Mouse (Mus musculus) spleen, adult 18-20 months (tissue): Measurements from ENCODE around the gene Ccdc158.

Experiments used
- DNase-seq, 2 experiments: peaks; one replicate each; pipeline ENCODE4 v3.0.0; 2022; ENCODE audit warnings: mixed read lengths in 2 of 2

Gene Ccdc158

DNA sequence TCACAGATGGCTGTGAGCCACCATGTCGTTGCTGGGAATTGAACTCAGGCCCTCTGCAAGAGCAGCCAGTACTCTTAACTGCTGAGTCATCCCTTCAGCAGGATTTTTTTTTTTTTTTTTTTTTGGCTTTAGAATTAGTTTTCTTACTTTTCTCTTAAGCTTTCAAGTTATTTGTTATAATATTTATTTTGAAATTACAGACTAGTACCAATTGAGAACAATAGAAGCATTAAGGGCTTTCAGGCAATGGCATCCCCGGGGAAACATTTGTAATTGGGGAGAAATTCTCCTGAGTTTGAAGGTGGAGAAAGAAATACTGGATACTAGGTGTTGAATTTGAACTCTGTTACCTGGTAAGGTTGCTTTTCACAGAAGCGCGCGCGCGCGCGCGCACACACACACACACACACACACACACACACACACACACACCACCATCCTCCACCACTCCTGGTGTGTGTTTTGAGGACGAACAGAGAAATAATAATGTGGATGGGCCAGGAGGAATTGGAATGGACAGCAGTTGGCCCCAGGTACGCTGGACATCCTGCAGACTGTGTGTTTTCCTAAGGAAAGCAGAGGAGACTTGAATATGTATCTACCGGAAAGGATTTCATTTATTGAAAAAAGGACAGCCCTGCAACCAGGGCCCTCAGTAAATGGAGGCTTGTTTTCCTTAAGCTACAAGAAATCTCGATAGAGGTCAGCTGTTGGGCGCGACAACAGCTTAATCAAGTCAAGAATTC is 9.8 kb upstream of the Ccdc158 start:
- no peak for DNase-seq

DNA sequence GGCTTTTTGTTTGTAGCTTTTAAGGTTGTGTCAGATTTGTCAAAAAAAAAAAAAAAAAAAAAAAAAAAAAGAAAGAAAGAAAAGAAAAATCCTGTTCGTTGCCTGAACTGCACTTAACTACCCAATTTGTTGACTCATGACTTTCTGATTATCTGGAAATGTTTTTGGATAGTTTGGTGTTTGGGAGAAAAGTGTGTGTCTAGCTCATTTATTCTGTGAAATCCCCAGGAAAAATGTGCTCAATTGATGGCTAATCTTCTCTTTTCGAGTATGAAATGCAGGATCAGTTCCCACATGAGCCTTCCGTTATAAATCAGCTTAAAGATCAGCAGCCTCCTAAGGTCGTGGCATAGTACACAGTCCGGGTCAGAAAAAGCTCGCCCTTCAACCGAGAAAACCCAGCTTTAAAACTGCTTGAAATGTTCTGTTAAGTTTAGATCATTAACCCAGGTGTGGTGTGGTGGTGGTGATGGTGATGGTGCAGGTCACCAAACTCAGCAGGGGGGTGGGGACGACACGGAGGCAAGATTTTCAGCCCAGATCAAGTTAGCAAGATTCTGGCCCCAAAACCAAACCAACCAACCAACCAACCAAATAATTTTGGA is 8.9 kb upstream of the Ccdc158 start:
- no peak for DNase-seq

DNA sequence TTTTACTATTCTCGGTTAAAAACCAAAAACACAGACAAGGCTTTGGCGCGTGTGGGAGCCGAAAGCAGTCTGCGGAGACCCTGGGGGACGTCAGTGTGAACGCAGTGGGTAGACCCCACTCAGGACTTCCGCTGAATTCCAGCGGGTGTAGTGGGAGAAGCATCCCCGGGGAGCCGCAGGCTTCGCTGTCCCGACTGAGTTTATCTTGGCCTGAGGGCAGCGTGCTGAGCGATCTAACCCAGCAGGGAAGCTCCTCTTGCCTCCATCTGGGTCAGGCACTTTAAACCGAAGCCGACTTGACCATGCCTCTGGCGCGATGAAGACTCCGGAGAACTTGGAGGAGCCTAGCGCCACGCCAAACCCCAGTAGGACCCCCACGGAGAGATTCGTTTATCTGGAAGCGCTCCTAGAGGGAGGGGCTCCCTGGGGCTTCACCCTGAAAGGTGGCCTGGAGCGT is 8.3 kb upstream of the Ccdc158 start, which contains the start of gene Shroom3:
Gene Shroom3 (plus strand): TSS at position 85 of the 457 bp plus-strand sequence.
- DNase-seq = no peak

DNA sequence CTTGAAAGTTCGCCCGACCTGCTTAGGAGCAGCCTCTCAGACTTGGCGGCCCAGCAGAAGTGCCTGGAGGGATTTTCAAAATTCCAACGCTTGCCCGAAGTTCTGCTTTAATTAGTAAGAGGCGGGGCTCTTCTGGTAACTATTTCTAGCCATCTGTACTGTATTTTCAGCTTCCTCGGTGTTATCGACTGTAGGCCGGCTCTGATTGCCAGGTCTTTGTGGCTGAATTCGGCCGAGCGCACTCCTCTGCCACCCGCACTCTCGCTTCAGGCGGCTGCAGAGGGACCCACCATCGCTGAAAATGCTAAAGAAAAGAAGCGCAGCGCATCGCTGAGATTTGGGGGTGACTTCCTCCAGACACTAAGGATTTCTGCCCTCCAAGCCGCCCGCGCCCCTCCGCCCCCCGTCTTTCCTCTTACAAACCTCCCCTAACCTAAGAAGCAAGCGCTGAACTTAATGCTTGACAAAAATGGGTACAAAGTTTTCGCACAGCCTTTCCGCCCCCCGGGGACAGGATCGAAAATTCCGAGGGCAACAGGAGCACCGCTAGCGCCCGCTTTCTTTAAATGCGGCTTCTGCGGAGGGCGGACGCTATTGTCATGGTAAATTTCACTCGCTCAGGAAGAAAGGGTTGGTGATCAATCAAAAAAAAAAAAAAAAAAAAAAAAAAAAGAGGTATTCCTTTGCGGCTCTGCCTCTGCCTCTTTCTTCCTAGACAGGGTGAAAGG is 7.7 kb upstream of the Ccdc158 start:
- DNase-seq = no peak

DNA sequence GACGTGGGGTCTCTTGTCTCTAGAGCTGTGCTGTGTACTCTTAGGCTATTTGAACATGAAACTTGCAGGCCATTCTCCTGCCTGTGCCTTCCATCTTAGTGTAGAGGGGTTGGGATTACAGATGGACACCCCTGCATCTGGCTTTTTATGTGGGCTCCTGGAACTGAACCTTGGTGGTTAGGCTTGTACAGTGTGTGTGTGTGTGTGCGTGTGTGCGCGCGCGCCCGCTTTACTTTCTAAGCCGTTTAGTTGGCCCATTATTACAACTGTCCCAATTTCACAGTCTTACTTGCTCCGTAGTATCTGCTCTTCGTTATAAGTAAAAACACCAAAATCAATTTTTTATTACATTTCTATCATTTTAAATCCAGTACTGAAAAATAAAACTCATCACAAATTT is 6.8 kb upstream of the Ccdc158 start:
- DNase-seq = no peak

DNA sequence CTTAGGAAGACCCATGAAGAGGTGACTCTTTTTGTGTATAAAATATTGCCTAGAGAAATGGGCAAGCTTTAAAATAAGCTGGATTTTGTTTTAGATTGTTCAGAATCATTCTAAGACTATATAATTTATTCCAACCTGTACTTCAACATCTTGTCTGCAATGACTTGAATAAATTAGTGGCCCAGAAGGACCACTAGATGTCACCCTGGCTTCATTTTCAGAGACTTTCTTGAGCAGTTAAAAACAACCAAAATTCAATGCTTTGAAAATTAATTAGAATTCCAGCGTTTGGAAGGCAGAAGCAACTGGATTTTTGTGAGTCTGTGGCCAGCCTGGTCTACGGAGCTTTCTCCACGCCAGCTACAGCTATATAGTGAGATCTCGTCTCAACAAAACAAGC is 4.4 kb upstream of the Ccdc158 start:
- DNase-seq = no peak

DNA sequence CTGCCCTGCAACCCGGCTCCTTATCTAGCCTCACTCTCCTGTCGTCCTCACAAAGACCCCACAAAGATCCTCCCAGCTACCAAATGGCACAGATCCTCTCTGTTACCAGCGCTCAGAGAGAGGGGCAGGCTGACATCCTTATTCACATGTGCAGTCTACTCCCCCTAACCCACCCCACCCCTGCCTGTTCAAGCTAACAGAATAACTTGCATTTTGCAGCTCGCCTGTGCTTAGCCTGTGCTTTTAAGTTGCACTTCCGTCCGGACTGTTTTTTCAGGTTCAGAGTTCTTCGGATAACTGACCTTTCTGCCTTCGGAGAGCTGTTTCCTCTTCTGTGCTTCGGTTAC is 476 bp upstream of the Ccdc158 start:
- DNase-seq = no peak

DNA sequence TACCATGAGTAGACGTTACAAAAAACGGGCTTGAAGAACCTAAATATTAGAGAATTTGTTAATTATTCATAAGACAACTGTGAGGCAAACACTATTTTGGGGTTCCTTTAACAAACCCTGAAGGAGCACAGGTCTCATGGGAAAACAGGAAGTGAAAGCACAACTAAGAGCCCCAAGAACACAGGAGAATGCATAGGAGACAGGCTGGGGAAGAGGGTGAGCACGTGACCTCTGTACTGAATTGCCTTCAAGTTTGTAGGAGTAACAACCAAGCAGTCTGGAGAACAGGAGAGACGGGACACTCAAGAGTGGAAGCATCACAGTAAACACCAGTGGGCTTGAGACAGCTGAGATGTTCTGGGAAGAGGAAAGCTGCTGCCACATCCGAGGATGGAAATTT is 8.2 kb downstream of the Ccdc158 start:
- no peak for DNase-seq

DNA sequence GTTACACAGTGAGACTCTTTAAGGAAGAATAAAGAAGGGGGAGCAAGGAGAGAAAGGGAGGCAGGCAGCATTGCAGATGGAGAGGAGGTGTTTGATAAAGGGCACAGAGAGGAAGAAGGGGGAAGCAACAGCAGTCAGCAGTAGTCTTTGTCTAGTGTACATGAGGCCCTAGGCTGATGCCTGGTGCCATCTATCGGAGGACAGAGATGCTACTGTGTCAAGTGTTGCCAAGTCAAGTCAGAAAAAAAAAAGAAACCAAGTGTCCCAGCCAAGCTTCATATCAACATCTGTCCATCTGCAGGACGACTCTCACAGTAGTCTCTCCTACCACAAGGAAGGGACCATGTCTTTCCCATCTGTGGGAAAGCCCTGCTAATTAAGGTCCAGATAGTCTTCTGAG is 10.8 kb downstream of the Ccdc158 start:
- no peak for DNase-seq

DNA sequence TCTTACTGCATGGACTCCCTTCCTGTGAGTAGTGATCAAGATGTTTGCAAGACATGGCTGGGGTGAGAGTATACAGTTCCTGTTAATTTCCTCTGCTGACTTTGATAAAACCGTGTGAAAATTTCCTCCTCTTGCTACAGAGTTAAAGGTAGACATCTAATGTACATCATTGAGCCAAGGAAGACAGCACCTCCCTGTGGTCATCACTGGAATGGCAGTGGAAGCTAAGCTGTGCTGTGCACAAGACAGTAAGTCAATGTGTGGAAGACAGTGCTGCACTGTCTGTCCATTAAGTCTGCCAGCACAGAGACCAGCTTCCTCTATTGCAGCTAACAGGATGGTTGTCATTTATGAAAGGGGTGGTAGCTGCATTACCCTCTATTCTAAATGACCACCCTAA is 18.8 kb downstream of the Ccdc158 start:
- peak; percentile 47 to 71 for DNase-seq

DNA sequence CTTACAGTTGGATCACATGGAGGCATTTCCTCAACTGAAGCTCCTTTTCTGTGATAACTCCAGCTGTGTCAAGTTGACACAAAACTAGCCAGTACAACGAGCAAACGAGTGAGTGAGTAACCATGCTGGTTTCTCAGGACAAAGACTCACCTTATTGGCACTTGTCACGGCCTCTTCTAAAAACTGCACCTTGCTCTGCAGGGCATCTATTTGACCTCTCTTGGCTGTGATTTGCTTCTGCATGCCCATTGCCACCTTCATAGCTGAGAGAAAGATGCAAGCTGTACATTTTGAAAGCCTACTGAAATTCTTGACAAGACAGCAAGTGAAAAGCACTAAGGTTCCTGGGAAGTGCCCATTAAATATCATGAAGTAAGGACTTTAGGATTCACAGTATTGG is 34.2 kb downstream of the Ccdc158 start:
- no peak for DNase-seq

DNA sequence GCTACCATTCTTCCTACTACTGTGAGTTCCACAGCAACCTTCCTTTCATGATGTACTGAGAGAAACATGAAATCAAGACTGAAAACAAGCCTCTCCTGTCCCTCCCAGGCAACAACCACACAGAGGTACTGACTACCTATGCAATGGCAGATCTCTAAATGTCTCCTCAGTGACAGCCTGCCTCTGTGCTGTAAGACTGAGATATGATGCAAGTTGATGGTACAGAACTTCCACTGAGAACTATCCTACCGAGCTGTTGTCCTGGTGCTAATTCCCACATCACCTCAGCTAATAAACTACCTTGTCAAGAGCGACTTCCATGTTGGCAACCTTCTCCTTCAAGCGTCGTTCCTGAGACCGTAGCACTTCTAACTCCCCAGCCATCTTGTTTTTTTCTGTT is 39.2 kb downstream of the Ccdc158 start:
- DNase-seq = no peak

DNA sequence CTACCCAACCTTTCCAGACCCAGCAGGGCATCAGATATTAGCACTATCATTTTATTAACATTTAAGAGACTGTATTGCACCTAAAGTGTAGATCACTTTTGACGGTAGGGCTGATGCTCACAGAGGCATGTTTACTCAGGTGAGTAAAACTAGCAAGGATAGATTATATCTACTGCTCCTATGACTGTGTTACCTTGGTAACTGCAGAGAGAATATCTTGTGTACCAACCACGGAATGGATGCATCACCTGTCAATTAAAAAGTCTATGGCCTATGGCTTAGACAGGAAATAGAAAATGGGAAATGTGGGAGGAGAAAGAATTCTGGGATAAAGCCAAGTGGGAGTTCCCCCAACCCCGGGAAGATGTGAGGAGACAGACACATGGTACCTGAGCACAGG is 40.2 kb downstream of the Ccdc158 start:
- no peak for DNase-seq

DNA sequence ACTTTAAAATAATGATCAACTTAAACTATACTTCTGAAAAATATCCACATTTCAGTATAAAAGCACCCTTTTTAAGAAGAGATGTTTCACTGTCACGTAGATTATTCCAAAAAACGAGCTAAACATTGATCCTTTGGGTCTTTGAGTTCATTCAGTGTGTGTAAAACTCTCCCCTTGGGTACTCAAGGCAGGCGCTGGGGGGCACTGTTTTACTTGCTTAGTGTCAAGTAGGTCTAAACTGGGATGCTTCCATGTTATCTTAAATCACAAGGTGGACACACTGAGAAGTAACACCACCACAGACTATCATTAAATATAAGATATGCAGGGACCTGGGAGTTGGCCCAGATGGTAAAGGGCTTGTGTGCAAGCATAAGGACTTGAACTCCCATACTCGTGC is 41.5 kb downstream of the Ccdc158 start:
- no peak for DNase-seq

DNA sequence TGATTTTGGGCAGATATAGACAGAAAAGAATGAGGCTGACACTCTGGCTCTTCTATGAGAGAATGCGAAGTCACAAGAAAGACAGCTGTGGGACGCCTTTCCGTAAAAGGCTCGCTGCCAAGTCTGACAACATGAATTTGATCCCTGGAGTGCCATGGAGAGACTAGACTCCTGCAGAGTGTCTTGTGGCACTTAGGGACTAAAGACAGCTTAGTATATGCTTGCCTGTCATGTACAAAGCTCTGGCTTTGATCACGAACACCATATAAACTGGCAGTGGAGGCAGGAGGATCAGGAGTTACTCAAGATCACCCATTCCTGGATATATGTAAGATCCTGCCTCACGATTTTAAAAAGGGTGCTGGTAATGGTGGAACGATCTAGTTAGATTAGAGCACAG is 47.2 kb downstream of the Ccdc158 start:
- DNase-seq = no peak

DNA sequence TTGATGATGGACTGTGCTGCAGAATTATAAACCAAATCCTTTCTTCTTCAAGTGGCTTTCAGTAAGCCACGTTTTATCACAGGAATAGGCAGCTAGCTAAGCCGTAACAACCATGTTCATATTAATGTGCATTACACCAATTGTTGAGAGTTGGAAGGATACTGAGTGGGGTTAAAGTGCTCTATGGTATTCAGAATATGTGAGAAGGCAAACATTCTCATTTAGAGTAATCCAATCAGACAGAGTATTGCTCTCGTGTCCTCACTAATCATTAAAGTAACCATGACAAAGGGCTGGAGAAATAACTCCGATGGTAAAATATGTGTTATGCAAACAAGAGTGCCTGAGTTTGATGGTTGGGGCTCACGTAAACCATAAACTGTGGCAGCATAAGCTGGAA is 53.2 kb downstream of the Ccdc158 start:
- DNase-seq = no peak

DNA sequence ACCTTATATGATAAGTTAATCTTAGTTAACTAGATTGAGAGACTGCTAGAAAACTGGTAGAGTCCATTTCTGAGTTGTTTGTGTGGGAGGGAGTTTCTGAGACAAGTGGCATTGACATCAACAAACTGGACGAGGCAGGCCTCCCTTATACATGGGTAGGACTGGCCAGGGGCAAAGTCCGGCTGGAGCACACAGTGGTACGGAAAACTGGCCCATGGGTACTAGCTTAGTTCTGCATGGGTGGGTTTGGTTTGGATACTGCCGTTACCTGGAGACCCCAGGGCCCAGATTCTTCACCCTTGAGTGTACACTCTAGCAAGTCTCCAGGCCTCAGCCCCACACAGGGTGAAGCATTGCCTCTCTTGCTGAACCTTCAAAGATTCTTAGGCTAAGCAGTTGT is 62.3 kb downstream of the Ccdc158 start:
- DNase-seq = no peak

DNA sequence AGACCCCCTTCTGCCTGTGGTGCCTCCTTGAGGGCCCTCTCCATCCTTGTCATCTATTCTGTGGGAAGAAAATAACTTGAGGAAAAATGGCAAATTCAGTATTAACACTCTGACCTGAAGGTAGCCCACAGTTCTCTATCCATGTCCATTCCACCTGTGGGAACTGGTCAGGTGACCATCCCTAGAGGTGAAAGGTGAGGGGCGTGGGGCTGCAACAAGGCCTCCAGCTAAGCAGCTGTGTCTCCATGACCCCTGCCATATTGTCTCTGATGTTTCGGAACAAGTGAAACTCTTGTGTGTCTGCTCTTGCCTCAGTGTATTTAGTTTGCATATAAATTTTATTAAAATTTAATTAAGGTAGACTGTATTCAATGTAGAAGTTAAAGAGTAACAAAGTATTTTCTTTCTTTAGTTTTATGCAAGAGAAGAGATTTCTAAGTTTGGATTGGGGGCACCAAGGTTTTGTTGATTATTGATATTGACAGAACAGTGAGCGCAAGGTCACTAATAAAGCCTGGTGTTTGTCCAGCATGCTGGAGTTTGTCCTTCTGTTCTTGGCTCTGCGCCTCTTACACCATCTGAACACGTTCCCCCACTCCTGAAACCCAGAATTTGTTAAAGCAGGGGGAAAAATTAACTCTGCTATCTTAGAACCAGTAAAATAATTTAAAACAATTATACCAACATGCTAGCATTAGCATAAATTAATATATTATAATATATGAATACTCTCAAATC is 67.4 kb downstream of the Ccdc158 start:
- DNase-seq = no peak

DNA sequence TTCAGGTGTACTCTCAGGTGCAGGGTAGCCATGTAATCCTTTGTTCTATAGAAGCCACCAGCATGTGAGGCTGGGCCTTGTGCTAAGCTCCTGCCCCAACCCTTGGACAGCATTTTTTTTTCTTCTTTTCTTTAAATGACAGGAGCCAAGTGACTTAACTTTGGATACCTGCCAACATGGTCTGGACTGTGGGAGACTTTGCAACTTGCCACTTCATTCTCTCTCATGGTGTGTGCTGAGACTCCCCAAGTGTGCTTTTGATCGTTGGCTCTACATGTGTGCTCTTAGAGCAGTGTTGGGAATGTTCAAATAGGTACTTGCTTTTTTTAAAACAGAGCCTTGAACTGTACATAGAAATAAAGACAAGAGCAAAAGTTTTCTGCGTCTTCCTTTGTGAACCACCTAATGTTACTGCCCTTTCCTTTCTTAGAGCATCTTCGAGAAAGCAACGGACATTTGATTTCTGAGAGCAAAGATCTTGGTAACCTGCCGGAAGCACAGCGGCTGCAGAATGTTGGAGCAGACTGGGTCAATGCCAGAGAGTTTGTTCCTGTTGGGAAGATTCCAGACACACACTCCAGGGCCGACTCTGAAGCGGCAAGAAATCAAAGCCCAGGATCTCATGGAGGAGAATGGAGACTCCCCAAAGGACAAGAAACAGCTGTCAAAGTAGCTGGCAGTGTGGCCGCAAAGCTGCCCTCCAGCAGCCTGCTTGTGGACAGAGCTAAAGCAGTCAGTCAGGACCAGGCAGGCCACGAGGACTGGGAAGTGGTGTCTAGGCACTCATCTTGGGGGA is 70.4 kb downstream of the Ccdc158 start:
- DNase-seq = no peak

DNA sequence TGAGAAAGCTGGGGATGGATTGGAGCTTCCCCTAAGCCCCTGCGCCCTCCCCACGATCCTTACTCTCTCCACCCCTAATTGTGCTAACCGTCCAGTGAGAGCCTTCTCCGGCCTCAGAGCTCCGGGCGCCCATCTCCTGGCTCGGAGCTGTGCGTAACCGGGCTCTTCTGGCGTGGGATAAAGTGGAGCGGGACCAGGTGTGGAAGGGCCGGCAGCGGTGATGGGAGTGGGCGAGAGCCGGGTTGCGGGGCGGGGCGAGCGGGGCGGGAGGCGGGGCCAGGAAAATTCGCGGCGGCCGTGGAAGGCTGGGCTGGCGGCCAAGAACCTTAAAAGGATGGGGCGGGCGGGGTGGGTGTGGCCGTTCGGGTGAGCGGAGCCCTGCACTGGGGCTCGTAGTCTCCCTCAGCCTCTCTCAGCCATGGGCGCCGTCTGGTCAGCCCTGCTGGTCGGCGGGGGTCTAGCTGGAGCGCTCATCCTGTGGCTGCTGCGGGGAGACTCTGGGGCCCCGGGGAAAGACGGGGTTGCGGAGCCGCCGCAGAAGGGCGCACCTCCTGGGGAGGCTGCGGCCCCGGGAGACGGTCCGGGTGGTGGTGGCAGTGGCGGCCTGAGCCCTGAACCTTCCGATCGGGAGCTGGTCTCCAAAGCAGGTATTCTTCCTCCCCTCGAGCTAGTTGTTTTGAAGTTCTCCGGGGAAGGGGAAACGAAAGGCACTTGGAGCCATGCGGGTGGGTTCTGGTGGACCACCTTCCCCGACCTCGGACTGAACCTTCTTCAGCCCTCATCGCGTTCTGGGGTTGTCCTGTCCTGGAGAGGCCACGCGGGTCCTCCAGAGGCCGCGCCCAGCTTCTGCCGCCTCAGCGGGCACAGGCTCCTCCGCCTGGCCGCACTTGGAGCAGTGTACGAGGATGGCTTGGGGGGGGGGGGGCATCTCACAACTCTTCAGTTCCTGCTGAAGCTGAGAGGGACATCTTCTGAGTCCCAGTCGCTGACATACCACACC is 72.1 kb downstream of the Ccdc158 start, which contains the start of gene Stbd1:
Gene Stbd1 (plus strand): TSS at position 351 of the 1,000 bp plus-strand sequence.
- DNase-seq = peak; percentile 40 to 53

DNA sequence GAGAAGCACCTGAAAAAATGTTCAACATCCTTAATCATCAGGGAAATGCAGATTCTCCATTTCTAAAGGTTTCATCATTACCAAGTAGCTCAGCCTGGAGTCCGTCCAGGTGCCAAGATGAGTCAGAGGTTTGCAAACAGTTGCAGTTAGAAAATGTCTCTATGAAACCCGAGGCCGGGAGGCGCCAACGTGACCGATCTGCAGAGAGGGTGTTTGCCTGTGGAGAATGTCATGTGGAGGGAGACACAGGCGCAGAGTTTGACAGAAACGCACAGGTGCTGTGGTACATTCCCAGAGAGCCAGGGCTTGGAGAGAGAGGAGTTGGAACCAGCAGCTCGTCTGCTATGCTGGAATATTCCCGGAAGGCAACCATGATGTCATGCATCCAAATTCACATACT is 76.0 kb downstream of the Ccdc158 start:
- no peak for DNase-seq
